Mouse (Mus musculus) gastrocnemius, postnatal 4 days (tissue): ENCODE data around the gene Gm15085. TPM values are rescaled to one million over a fixed set of nuclear protein-coding genes. Genes with fewer than 3 reads are reported as not detected.
"Not testable (repeated sequence)": the region's sequence is repeated elsewhere in the genome, so short reads cannot be mapped to it uniquely, and the experiment has no call there.

Source experiments
- DNase-seq, 2 experiments: peaks; one replicate each; pipeline ENCODE4 v3.0.0; 2021 to 2022; ENCODE audit warnings: low spot score in 2 of 2, mixed read lengths in 2 of 2
- long read RNA-seq, 2 experiments: library from polyadenylated mRNA; stranded (forward); transcript quantifications; one replicate each; pipeline ENCODE4 v2.0.0; 2021
- total RNA-seq, 2 experiments: library from RNA; stranded (reverse); gene quantifications; 2 replicates each; pipeline ENCODE4 v1.2.3; 2021

Gm15085 gene
- total RNA-seq, result not detected
- long read RNA-seq, experiment 1, result 0 reads
- long read RNA-seq, experiment 2, result 0 reads

GRCm38 (mm10) chrX:149447317-149447716 lies at the start of gene Gm15085:
Gene Gm15085, plus strand, starts transcription at chrX:149447617.
- not testable (repeated sequence) for DNase-seq

Other genes with a start within 250 kb of the Gm15085 start
- gene Gm15093, start 175.2 kb upstream of the Gm15085 start, total RNA-seq, result not detected
- not detected for gene Gm10439, start 147.0 kb downstream of the Gm15085 start, total RNA-seq